Mouse (Mus musculus) olfactory bulb, adult 2 months (tissue): ENCODE measurements around the gene Prrt4. TPM values are rescaled to one million over a fixed set of nuclear protein-coding genes. Genes with fewer than 3 reads are reported as not detected.

Experiments
- H3K27ac ChIP-seq: fragments of 200-500 bp; 2 replicates; pipeline ENCODE4 v1.5.1; 2012; ENCODE audit warnings: low read depth, low read length; ENCODE audit not compliant: insufficient read depth
- H3K4me1 ChIP-seq: fragments of 200-500 bp; 2 replicates; pipeline ENCODE4 v1.6.1; 2012; ENCODE audit warnings: low read length; ENCODE audit not compliant: control insufficient read depth, insufficient read depth
- H3K4me3 ChIP-seq: fragments of 200-500 bp; 2 replicates; pipeline ENCODE4 v1.5.1; 2012; ENCODE audit warnings: mild to moderate bottlenecking, low read depth, low read length, moderate library complexity; ENCODE audit not compliant: insufficient read depth
- CTCF ChIP-seq: fragments of 200-500 bp; IDR thresholded peaks from 2 replicates; pipeline ENCODE4 v1.5.1; 2012; ENCODE audit warnings: low read depth, mild to moderate bottlenecking, low read length, moderate library complexity; ENCODE audit not compliant: insufficient read depth
- POLR2A ChIP-seq: fragments of 200-500 bp; IDR thresholded peaks from 2 replicates; pipeline ENCODE4 v1.6.1; 2012; ENCODE audit warnings: mild to moderate bottlenecking, low read depth, low read length, moderate library complexity; ENCODE audit not compliant: insufficient read depth
- WGBS: fragments of 180-500 bp; shearing (Covaris S2); methylation state at CpG from one replicate; pipeline ENCODE4 v1.1.7; 2018; 5-methylcytosine and 5-hydroxymethylcytosine counted together
- polyA plus RNA-seq: library from polyadenylated mRNA; stranded (reverse); fragments of >200 nt; gene quantifications from 2 replicates; pipeline ENCODE4 v1.2.4, GENCODE M21; 2012; ENCODE audit warnings: low replicate concordance; ENCODE audit not compliant: missing spikeins, insufficient read depth, insufficient read length

The Prrt4 gene
- polyA plus RNA-seq, 1 experiment: not detected

DNA sequence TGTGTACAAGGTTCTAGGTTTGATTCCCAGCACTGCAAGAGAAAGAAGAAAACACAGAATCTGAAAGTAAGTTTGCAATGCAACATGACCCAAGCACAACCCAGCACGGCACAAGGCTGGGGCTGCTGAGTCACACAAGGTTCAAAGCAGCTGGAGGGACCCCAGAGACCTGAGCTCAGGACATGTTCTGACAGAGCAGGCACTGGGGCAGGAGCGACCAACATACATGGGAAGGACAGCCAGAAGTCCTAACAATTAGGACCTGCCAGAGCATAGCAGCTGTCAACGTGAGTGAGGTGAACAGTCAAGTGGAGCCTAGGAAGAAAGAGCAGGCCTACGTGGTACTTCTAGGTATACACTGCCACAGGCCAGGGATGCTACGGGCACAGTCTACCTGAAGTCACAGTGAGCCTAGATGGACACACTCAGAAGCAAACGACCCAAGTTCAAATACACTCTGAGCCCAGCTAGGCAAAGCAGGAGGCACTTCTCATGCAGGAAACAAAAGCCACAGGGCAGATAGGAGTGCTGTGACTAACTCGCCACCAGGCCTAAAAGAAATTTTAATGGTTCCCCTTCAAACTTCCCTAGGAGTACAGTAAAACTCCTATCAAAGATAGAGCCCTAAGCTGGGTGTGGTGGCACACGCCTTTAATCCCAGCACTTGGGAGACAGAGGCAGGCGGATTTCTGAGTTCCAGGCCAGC, 31.0 kb upstream of the Prrt4 start:
- TF ChIP-seq POLR2A (no peak), CTCF (no peak)
- 90% methylated on average over 9 of the region's 9 CpGs for whole genome bisulfite sequencing
- H3K4me1 ChIP-seq: peaks cover 21% of the 10 kb centered on the region
- H3K27ac ChIP-seq: no peak overlapping the region
- H3K4me3 ChIP-seq: no peak overlapping the region

DNA sequence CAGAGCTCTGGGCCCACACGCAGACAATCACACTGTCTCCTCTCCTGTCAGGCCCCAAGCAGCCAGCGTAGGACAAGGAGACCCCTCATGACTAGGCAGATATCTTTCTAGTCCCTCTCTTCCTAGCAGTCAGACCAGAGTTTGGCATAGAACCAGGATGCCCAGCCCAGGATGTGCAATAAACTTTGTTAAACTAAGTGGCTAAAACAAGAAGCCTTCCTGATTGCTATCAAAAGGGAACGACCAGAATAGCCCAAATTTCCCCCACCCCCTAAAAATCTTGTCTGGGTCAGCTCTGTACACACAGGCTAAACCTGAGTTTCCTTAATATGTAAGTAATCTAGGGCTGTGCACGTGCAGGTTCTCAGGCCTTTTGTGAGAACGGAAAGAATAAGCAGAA, 28.8 kb upstream of the Prrt4 start:
- H3K4me1 ChIP-seq: peaks cover 16% of the 10 kb centered on the region
- H3K27ac ChIP-seq: no peak overlapping the region
- TF ChIP-seq POLR2A: no peak
- no peak for TF ChIP-seq CTCF
- no peak overlapping the region for H3K4me3 ChIP-seq
- 78% methylated on average over 5 of the region's 5 CpGs for WGBS

DNA sequence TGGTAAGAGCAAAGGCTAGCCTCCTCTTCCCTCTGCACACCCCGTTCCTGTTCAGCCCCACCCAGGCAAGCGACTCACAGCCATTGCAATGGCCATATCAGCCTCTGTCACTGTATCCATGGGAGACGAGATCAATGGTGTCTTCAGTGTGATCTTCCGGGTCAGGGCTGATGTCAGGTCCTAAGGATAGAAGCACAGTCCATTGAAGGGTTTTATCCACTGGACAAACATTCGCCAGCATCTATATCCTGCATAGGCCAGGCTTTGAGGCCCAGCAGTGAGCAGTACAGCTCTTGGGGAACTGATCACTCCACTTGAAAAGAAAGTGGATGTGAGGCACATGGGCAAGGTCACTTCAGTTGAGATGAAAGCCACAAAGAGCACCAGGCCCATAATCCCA, 27.6 kb upstream of the Prrt4 start:
- WGBS: 94% methylated on average over 5 of the region's 5 CpGs
- peaks cover 14% of the 10 kb centered on the region for H3K4me1 ChIP-seq
- TF ChIP-seq CTCF (no peak), POLR2A (no peak)
- no peak overlapping the region for H3K4me3 ChIP-seq
- no peak overlapping the region for H3K27ac ChIP-seq

DNA sequence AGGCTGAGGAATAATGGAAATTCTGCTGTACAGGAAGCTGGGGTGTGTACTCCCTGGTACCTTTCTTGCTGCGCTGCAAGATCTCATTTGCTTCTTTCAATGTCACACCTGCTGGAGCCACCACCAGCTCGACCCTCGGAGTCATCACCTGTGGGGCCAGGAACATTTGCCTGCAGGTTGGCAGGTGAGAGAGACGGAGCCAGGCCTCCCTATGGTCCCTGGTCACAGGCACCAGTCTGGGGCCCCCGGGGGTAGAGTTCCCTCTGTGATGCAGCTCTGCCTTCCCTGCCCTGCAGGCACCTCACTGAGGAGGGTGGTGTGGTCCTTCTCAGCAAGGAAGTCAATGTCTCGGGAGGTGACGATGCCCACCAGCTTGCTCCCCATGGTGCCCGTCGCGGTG, 26.6 kb upstream of the Prrt4 start:
- no peak overlapping the region for H3K4me3 ChIP-seq
- no peak for TF ChIP-seq CTCF
- WGBS: 92% methylated on average over 10 of the region's 10 CpGs
- no peak overlapping the region for H3K27ac ChIP-seq
- H3K4me1 ChIP-seq: peaks cover 9% of the 10 kb centered on the region

DNA sequence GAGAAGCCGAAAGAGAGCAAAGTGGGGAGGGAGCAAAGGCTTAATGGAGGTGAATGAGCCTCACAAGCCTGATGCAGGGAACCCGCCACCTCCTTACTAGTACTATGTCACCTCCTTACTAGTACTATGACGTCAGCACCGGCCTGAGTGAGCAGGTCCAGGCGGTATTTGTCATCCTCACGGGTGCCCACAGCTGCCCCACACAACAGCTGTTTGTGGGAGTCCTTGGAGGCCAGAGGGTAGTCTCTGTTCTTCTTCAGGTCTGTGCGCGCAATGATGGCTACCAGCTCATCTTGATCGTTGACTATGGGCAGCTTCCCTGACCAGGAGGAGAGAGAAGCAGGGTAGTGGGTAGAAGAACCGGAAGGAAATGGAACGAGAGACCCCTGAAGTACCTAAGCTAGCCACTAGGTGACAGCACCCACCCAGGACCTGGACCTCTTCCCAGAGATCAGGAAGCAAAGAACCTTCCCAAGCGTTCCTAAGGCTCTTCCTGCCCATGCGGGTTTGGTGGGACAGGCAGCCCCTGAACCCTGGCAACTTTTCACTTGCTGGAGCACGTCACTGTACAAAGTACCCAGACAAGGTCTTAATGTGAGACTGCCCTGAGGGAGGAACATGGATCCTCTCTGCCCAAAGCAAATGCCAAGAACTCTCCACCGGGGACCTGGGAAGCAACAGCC, 25.7 kb upstream of the Prrt4 start:
- Histone ChIP-seq H3K4me3 (no peak overlapping the region), H3K4me1 (peaks cover 4% of the 10 kb centered on the region), H3K27ac (no peak overlapping the region)
- no peak for TF ChIP-seq POLR2A
- TF ChIP-seq CTCF: peak; percentile 60
- WGBS: 44% methylated on average over 15 of the region's 15 CpGs

DNA sequence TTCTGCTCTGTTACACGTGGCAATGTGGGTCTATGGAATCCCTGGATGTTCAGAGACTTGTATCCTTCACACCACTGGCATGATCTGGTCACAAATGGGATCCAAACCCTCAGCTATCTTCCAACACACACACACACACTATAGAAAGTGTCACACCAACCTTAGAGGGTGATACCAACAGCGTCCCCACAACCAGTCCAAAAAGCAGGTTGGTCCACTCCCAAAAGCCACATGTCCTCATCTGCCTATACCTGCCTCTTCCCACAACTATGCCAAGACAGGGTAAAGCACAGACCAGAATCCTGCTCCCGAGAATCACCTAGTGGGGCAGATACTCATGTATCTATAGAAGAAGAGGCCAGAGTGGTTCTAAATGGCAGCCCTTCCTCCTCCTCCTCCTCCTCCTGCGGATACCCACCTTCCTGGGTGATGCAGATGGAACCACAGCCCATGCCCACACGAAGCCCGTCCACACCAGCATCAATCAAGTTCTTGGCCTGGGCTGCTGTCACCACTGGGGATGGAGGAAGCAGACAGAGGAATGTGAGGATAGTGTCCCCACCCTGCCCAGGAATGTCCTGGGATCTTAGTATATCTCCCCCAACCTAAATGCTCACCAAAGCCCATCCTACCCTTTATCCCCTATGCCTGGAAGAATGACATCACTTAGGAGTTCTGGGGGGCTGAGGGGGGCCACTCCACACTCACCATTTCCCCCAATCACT, 24.6 kb upstream of the Prrt4 start:
- TF ChIP-seq POLR2A: no peak
- no peak for TF ChIP-seq CTCF
- H3K4me3 ChIP-seq: no peak overlapping the region
- peaks cover 4% of the 10 kb centered on the region for H3K4me1 ChIP-seq
- WGBS: 88% methylated on average over 6 of the region's 6 CpGs
- H3K27ac ChIP-seq: no peak overlapping the region

DNA sequence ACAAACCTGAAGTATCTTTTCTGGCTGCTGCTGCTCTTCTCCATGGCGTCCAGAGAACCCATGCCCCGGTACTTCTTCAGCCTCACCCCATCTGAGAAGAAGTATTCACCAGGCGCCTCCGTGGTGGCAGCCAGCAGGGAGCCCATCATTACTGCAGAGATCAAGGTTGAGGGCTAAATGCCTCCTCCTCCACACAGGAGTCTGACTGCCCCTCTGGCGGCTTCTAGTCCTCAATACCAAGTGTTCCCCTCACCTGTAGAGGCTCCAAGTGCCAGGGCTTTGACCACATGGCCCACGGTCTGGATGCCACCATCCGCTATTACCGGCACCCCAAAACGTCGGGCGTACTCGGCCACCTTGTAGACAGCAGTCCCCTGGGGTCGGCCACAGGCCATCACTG, 23.7 kb upstream of the Prrt4 start:
- WGBS: 95% methylated on average over 13 of the region's 13 CpGs
- Histone ChIP-seq H3K4me1 (peaks cover 6% of the 10 kb centered on the region), H3K4me3 (no peak overlapping the region), H3K27ac (no peak overlapping the region)
- TF ChIP-seq POLR2A: no peak
- no peak for TF ChIP-seq CTCF

DNA sequence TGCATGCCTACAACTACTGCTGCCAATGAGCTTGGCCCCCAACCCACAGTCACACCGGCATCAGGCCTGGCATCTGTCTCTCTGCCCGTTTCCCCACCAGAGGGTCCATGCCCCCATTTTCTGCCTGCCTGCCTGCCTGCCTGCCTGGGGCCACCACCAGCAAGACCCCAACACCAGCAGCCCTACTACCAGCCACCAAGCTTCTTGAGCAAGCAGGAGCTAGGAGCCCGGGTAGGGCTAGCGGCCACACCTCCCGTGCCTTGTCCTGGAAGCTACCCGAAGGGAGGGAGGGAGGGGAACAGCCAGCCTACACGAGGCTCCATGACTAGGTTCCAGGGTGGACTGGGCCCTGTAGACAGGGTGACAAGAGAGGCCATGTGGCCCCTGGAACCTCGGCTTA, 22.6 kb upstream of the Prrt4 start:
- Histone ChIP-seq H3K4me1 (peaks cover 6% of the 10 kb centered on the region), H3K4me3 (no peak overlapping the region), H3K27ac (no peak overlapping the region)
- no peak for TF ChIP-seq POLR2A
- no peak for TF ChIP-seq CTCF
- WGBS: 85% methylated on average over 8 of the region's 8 CpGs

DNA sequence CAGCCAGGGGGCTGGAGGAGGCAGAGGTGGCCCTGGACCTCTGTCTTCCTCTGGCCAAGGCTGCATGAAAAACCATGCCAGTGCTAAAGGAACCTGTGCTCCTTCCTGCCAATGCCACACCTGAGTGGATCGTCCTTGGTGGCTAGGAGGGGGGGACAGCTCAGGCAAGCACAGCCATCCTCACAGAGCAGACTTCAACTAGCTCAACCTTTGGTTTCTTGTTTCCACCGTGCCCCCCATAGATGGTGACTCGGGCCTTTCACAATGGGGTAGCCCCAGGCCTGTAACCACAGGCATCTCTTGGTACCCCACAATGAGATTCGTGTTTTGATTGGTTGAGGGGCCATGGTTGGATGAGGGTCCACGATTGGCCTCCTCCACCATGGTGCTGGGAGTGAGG, 22.0 kb upstream of the Prrt4 start:
- Histone ChIP-seq H3K4me1 (peaks cover 6% of the 10 kb centered on the region), H3K27ac (no peak overlapping the region), H3K4me3 (no peak overlapping the region)
- TF ChIP-seq POLR2A: no peak
- TF ChIP-seq CTCF: no peak
- 93% methylated on average over 5 of the region's 5 CpGs for WGBS
